Mouse (Mus musculus) spleen, adult 2 months (tissue): Measurements from ENCODE around the gene Fkbp2.

Source experiments
- CTCF ChIP-seq: fragments of 200-500 bp; IDR thresholded peaks from 2 replicates; pipeline ENCODE4 v1.5.1; 2011; ENCODE audit warnings: mild to moderate bottlenecking, inconsistent platforms; ENCODE audit not compliant: insufficient read depth, insufficient read length, insufficient replicate concordance; ENCODE audit errors: extremely low read depth
- POLR2A ChIP-seq: fragments of 200-500 bp; IDR thresholded peaks from 2 replicates; pipeline ENCODE4 v1.6.1; 2011; ENCODE audit warnings: low read depth, low read length, inconsistent platforms

DNA sequence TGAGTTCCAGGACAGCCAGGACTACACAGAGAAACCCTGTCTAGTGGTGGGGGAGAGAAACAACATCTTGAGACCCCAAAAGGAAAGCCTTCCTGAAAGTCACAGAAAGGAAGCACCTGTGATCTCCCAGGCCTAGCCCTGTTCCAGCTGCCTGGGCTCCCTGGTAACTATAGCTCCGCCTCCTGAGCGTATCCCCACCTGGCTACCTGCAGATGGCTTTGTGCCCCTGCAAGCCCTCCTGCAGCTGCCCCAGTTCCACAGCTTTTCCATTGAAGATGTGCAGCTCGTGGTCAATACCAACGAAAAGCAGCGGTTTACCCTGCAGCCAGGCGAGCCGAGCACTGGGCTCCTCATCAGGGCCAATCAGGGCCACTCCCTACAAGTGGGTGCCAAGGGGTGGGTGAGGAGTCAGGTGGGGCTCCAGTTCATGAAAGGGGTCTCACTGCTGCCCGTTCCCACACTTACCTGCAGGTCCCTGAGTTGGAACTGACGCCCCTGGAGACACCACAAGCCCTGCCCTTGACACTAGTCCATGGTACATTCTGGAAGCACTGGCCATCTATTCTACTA is 17.5 kb upstream of the Fkbp2 start:
- TF ChIP-seq POLR2A (no peak), CTCF (no peak)
